Mouse (Mus musculus): ENCODE measurements around the gene Slc31a1. TPM values are rescaled to one million over a fixed set of nuclear protein-coding genes. Genes with fewer than 3 reads are reported as not detected.

Slc31a1 gene
- total RNA-seq, 2 experiments from 2014 or later: 18.8 to 20.3 TPM

GRCm38 (mm10) chr4:62439793-62440192 lies 79.3 kb downstream of the Slc31a1 start:
- no peak for DNase-seq
- intact Hi-C loops (cut with DNase I): no loop called here

GRCm38 (mm10) chr4:62440544-62440943 lies 80.0 kb downstream of the Slc31a1 start:
- intact Hi-C loops (cut with DNase I): no loop called here

GRCm38 (mm10) chr4:62440986-62441385 lies 80.5 kb downstream of the Slc31a1 start:
- intact Hi-C loops (cut with DNase I): no loop called here
- no peak for DNase-seq

More at GRCm38 (mm10) chr4:62440544-62440943, 80.0 kb downstream of the Slc31a1 start:
- no peak for DNase-seq

Other genes with a start within 250 kb of the Slc31a1 start
- not detected for gene Mup21, start 209.9 kb upstream of the Slc31a1 start, total RNA-seq (2021)
- gene Zfp37, start 129.7 kb upstream of the Slc31a1 start, total RNA-seq (2021): 1 to 10 TPM; 1.9 to 2.2 TPM
- 10 to 100 TPM; 17.8 to 29.7 TPM for gene Slc31a2, start 98.2 kb upstream of the Slc31a1 start, total RNA-seq (2021)
- gene Fkbp15, start 179 bp upstream of the Slc31a1 start, total RNA-seq (2021): 10 to 100 TPM; 19.3 to 23.2 TPM
- 10 to 100 TPM; 42.7 to 43.6 TPM for gene Cdc26, start 47.9 kb downstream of the Slc31a1 start, total RNA-seq (2021)
- gene Prpf4, start 48.1 kb downstream of the Slc31a1 start, total RNA-seq (2021): 10 to 100 TPM in 1 of 2 experiments, 1 to 10 TPM in 1; 10.0 to 10.6 TPM
- gene Rnf183, start 74.5 kb downstream of the Slc31a1 start, total RNA-seq (2021): not detected
- gene Wdr31, start 110.2 kb downstream of the Slc31a1 start, total RNA-seq (2021): under 1 TPM; 0.24 to 0.53 TPM
- not detected for gene Bspry, start 119.3 kb downstream of the Slc31a1 start, total RNA-seq (2021)
- 1 to 10 TPM; 3.2 to 3.8 TPM for gene Hdhd3, start 142.7 kb downstream of the Slc31a1 start, total RNA-seq (2021)
- gene Alad, start 159.2 kb downstream of the Slc31a1 start, total RNA-seq (2021): 10 to 100 TPM; 68.1 to 68.2 TPM
- 10 to 100 TPM; 17.1 to 20.2 TPM for gene Pole3, start 164.3 kb downstream of the Slc31a1 start, total RNA-seq (2021)
- under 1 TPM in 1 of 2 experiments, not detected in 1; 0.22 TPM for gene 4933430I17Rik, start 164.6 kb downstream of the Slc31a1 start, total RNA-seq (2021)
- 10 to 100 TPM; 26.8 to 37.1 TPM for gene Rgs3, start 199.1 kb downstream of the Slc31a1 start, total RNA-seq (2021)

Measured in heart, postnatal 36 days (tissue).